Mouse (Mus musculus) lung, embryonic 15.5 days (tissue): Measurements from ENCODE around the gene Atp13a5. TPM values are rescaled to one million over a fixed set of nuclear protein-coding genes. Genes with fewer than 3 reads are reported as not detected.

ENCODE experiments used
- ATAC-seq: fragments of 200-750 bp; cut with Nextera tagmentation; 2 replicates; pipeline ENCODE4 v1.8.0; 2017; ENCODE audit warnings: moderate number of reproducible peaks, borderline replicate concordance; ENCODE audit not compliant: low FRiP score, low TSS enrichment; ENCODE audit errors: extremely low read depth
- H3K27ac ChIP-seq: fragments of 300-500 bp; sonication (generic); 2 replicates; pipeline ENCODE4 v1.5.1; 2015; ENCODE audit warnings: moderate library complexity, mild to moderate bottlenecking, inconsistent platforms
- H3K27me3 ChIP-seq: fragments of 300-500 bp; sonication (generic); 2 replicates; pipeline ENCODE4 v1.6.1; 2015; ENCODE audit warnings: inconsistent platforms
- H3K36me3 ChIP-seq: fragments of 300-500 bp; sonication (generic); 2 replicates; pipeline ENCODE4 v1.6.1; 2015; ENCODE audit warnings: inconsistent platforms
- H3K4me1 ChIP-seq: fragments of 300-500 bp; sonication (generic); 2 replicates; pipeline ENCODE4 v1.6.1; 2015; ENCODE audit warnings: inconsistent platforms
- H3K4me2 ChIP-seq: fragments of 300-500 bp; sonication (generic); 2 replicates; pipeline ENCODE4 v1.6.1; 2015; ENCODE audit warnings: inconsistent platforms, mild to moderate bottlenecking, moderate library complexity
- H3K4me3 ChIP-seq: fragments of 300-500 bp; sonication (generic); 2 replicates; pipeline ENCODE4 v1.5.1; 2015; ENCODE audit warnings: mild to moderate bottlenecking, inconsistent platforms
- H3K9ac ChIP-seq: fragments of 300-500 bp; sonication (generic); 2 replicates; pipeline ENCODE4 v1.6.1; 2015; ENCODE audit warnings: inconsistent platforms
- H3K9me3 ChIP-seq: fragments of 300-500 bp; sonication (generic); 2 replicates; pipeline ENCODE4 v1.6.1; 2016; ENCODE audit warnings: inconsistent platforms
- WGBS: fragments of 180-500 bp; shearing (Covaris S2); methylation state at CpG from one replicate; pipeline ENCODE4 v1.1.7; 2015; 5-methylcytosine and 5-hydroxymethylcytosine counted together
- polyA plus RNA-seq: library from polyadenylated mRNA; unstranded; fragments of >200 nt; fragmentation: Nextera tagmentation; extraction: Ambion mirVana; gene quantifications from 2 replicates; pipeline ENCODE4 v1.2.1, GENCODE M21; 2015

Atp13a5 gene
- polyA plus RNA-seq, 1 experiment from 2014 or later = not detected

- H3K4me2 ChIP-seq = no peak overlapping the region
- 71% methylated on average over 2 of the region's 2 CpGs for WGBS
- no peak overlapping the region for H3K27ac ChIP-seq
- H3K9ac ChIP-seq = no peak overlapping the region
- no peak for ATAC-seq
- peaks cover 4% of the 10 kb centered on the region; the same call in 1 of the 2 replicates for H3K4me1 ChIP-seq
- H3K27me3 ChIP-seq = no peaks in the 10 kb centered on the region
- no peaks in the 10 kb centered on the region for H3K36me3 ChIP-seq
- H3K4me3 ChIP-seq = no peak overlapping the region
- H3K9me3 ChIP-seq = no peaks in the 10 kb centered on the region
Observed at GRCm38 (mm10) chr16:29201146-29201545, 177.4 kb downstream of the Atp13a5 start.

GRCm38 (mm10) chr16:29198461-29198860, 180.1 kb downstream of the Atp13a5 start:
- H3K4me1 ChIP-seq = peaks cover 4% of the 10 kb centered on the region; the same call in 1 of the 2 replicates
- no peaks in the 10 kb centered on the region for H3K9me3 ChIP-seq
- H3K27ac ChIP-seq = no peak overlapping the region
- WGBS = 3% methylated on average over 5 of the region's 5 CpGs
- H3K9ac ChIP-seq = no peak overlapping the region
- no peak overlapping the region for H3K4me3 ChIP-seq
- H3K4me2 ChIP-seq = no peak overlapping the region
- H3K36me3 ChIP-seq = no peaks in the 10 kb centered on the region
- no peaks in the 10 kb centered on the region for H3K27me3 ChIP-seq
- ATAC-seq = peak; percentile 80; the same call in 1 of the 2 replicates

GRCm38 (mm10) chr16:29195156-29195555, 183.4 kb downstream of the Atp13a5 start:
- Histone ChIP-seq H3K27me3 (no peaks in the 10 kb centered on the region), H3K27ac (no peak overlapping the region), H3K4me3 (no peak overlapping the region), H3K9ac (no peak overlapping the region), H3K9me3 (no peaks in the 10 kb centered on the region), H3K4me2 (no peak overlapping the region), H3K4me1 (peaks cover 4% of the 10 kb centered on the region; the same call in 1 of the 2 replicates), H3K36me3 (no peaks in the 10 kb centered on the region)
- no peak for ATAC-seq
- 82% methylated on average over 1 of the region's 1 CpGs for WGBS

- no peak overlapping the region for H3K4me3 ChIP-seq
- H3K9ac ChIP-seq = no peak overlapping the region
- no peaks in the 10 kb centered on the region for H3K27me3 ChIP-seq
- no peaks in the 10 kb centered on the region for H3K36me3 ChIP-seq
- no peak overlapping the region for H3K27ac ChIP-seq
- no peak overlapping the region for H3K4me2 ChIP-seq
- 73% methylated on average over 4 of the region's 4 CpGs for WGBS
- H3K9me3 ChIP-seq = no peaks in the 10 kb centered on the region
- no peak for ATAC-seq
- H3K4me1 ChIP-seq = peaks cover 4% of the 10 kb centered on the region; the same call in 1 of the 2 replicates
Observed at GRCm38 (mm10) chr16:29193981-29194380, 184.6 kb downstream of the Atp13a5 start.

DNA sequence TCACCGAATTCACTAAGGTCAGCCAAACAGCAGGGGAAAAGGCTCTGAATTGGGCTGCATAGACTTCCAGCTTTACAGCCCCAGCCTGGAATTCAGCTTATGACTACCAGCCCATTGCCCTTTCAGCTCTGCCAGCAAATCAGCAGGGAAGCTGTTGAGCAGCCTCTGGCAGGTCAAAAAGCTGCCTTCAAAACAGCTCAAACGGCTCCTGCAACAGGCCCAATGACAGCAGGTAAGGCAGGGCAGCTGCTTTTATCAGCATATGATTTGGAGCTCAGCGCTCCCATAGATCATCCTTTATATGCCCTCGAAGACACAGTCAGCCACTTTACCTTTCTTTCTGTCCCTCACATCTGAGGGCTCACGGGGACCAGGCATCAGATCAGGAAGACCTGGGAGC, 185.6 kb downstream of the Atp13a5 start:
- Histone ChIP-seq H3K9ac (no peak overlapping the region), H3K36me3 (no peaks in the 10 kb centered on the region), H3K4me3 (no peak overlapping the region), H3K27me3 (no peaks in the 10 kb centered on the region), H3K4me2 (no peak overlapping the region), H3K9me3 (no peaks in the 10 kb centered on the region), H3K27ac (no peak overlapping the region), H3K4me1 (no peaks in the 10 kb centered on the region)
- ATAC-seq = no peak
- 29% methylated on average over 5 of the region's 5 CpGs for WGBS

Other genes with a start within 250 kb of the Atp13a5 start
- 0.29 and 0.31 TPM in 2 replicates for gene Hrasls, start 169.0 kb downstream of the Atp13a5 start, polyA plus RNA-seq
- gene Atp13a4, start 166.1 kb upstream of the Atp13a5 start, polyA plus RNA-seq = 0.77 and 1.2 TPM in 2 replicates
- 31.3 and 31.6 TPM in 2 replicates for gene Opa1, start 200.6 kb upstream of the Atp13a5 start, polyA plus RNA-seq